Mouse (Mus musculus) heart, embryonic 14.5 days (tissue): ENCODE data around the gene Pbx1. TPM values are rescaled to one million over a fixed set of nuclear protein-coding genes. Genes with fewer than 3 reads are reported as not detected.

Source experiments
- ATAC-seq: fragments of 200-750 bp; cut with Nextera tagmentation; 2 replicates; pipeline ENCODE4 v1.8.0; 2017; ENCODE audit warnings: low read depth, moderate TSS enrichment; ENCODE audit not compliant: insufficient number of reproducible peaks, insufficient read depth, low FRiP score
- H3K27ac ChIP-seq, 2 experiments: fragments of 200-500 bp in 1 of 2; fragments of 300-500 bp in 1 of 2; sonication (generic) in 1 of 2; replicated peaks in 1 of 2; 2 replicates each; pipeline ENCODE4 v1.5.1; 2012 to 2014; ENCODE audit warnings: low read depth in 2 of 2, low read length in 2 of 2, control low read depth in 1 of 2, mild to moderate bottlenecking in 1 of 2, mixed read lengths in 1 of 2; ENCODE audit not compliant: control insufficient read depth in 1 of 2, insufficient read depth in 1 of 2
- H3K27me3 ChIP-seq: fragments of 300-500 bp; sonication (generic); 2 replicates; pipeline ENCODE4 v1.6.1; 2014; ENCODE audit warnings: mild to moderate bottlenecking, low read length, control low read depth; ENCODE audit not compliant: control insufficient read depth, insufficient read depth
- H3K36me3 ChIP-seq: fragments of 300-500 bp; sonication (generic); 2 replicates; pipeline ENCODE4 v1.6.1; 2014; ENCODE audit warnings: mild to moderate bottlenecking, control low read depth, low read length, mixed read lengths; ENCODE audit not compliant: control insufficient read depth, insufficient read depth
- H3K4me1 ChIP-seq, 2 experiments: fragments of 200-500 bp in 1 of 2; fragments of 300-500 bp in 1 of 2; sonication (generic) in 1 of 2; 2 replicates each; pipeline ENCODE4 v1.6.1; 2012 to 2014; ENCODE audit warnings: low read length in 2 of 2, control low read depth in 1 of 2, mixed read lengths in 1 of 2; ENCODE audit not compliant: control insufficient read depth in 2 of 2, insufficient read depth in 2 of 2
- H3K4me2 ChIP-seq: fragments of 300-500 bp; sonication (generic); 2 replicates; pipeline ENCODE4 v1.6.1; 2014; ENCODE audit warnings: mild to moderate bottlenecking, low read length
- H3K4me3 ChIP-seq, 2 experiments: fragments of 200-500 bp in 1 of 2; fragments of 300-500 bp in 1 of 2; sonication (generic) in 1 of 2; 2 replicates each; pipeline ENCODE4 v1.5.1; 2012 to 2014; ENCODE audit warnings: low read length in 2 of 2, mild to moderate bottlenecking in 2 of 2, control low read depth in 1 of 2, low read depth in 1 of 2, moderate library complexity in 1 of 2; ENCODE audit not compliant: control insufficient read depth in 1 of 2, insufficient read depth in 1 of 2
- H3K9ac ChIP-seq: fragments of 300-500 bp; sonication (generic); 2 replicates; pipeline ENCODE4 v1.6.1; 2014; ENCODE audit warnings: mild to moderate bottlenecking, low read length
- H3K9me3 ChIP-seq: fragments of 300-500 bp; sonication (generic); 2 replicates; pipeline ENCODE4 v1.6.1; 2016; ENCODE audit warnings: low read length, control low read depth; ENCODE audit not compliant: control insufficient read depth
- WGBS: fragments of 180-500 bp; shearing (Covaris S2); extraction: QIAGEN DNeasy Blood & Tissue Kit; methylation state at CpG from one replicate; pipeline ENCODE4 v1.1.7; 2014; 5-methylcytosine and 5-hydroxymethylcytosine counted together
- polyA plus RNA-seq: library from polyadenylated mRNA; unstranded; fragments of >200 nt; fragmentation: Nextera tagmentation; extraction: Ambion mirVana; gene quantifications from 2 replicates; pipeline ENCODE4 v1.2.1, GENCODE M21; 2014

Pbx1 gene
- polyA plus RNA-seq, 1 experiment from 2014 or later: 30.7 TPM

GRCm38 (mm10) chr1:168200570-168201156, 231.4 kb downstream of the Pbx1 start:
- H3K9ac ChIP-seq: no peak overlapping the region
- H3K36me3 ChIP-seq: peaks cover 37% of the 10 kb centered on the region
- WGBS: 95% methylated on average over 13 of the region's 13 CpGs
- H3K4me2 ChIP-seq: no peak overlapping the region
- no peak overlapping the region for H3K27ac ChIP-seq
- no peaks in the 10 kb centered on the region for H3K27me3 ChIP-seq
- ATAC-seq: no peak
- no peak overlapping the region for H3K4me3 ChIP-seq
- H3K4me1 ChIP-seq: peaks cover 5 to 16% of the 10 kb centered on the region in 2 experiments; a peak in 3 of 4 replicates
- H3K9me3 ChIP-seq: no peaks in the 10 kb centered on the region

GRCm38 (mm10) chr1:168198276-168198675, 233.8 kb downstream of the Pbx1 start:
- H3K27me3 ChIP-seq: no peaks in the 10 kb centered on the region
- H3K9me3 ChIP-seq: no peaks in the 10 kb centered on the region
- H3K4me2 ChIP-seq: no peak overlapping the region
- no peak for ATAC-seq
- H3K4me1 ChIP-seq: peaks cover 5 to 16% of the 10 kb centered on the region in 2 experiments; a peak in 3 of 4 replicates
- H3K4me3 ChIP-seq: no peak overlapping the region
- H3K9ac ChIP-seq: no peak overlapping the region
- 69% methylated on average over 5 of the region's 5 CpGs for WGBS
- peaks cover 55% of the 10 kb centered on the region for H3K36me3 ChIP-seq
- no peak overlapping the region for H3K27ac ChIP-seq

GRCm38 (mm10) chr1:168197908-168198258, 234.2 kb downstream of the Pbx1 start:
- Histone ChIP-seq H3K9ac (no peak overlapping the region), H3K27ac (0 out of 4 replicates have a peak overlapping the region, but pooled peaks of 1 of the 2 experiments have one; percentile 12), H3K27me3 (no peaks in the 10 kb centered on the region), H3K4me1 (peaks cover 5 to 16% of the 10 kb centered on the region in 2 experiments; a peak in 3 of 4 replicates), H3K36me3 (peaks cover 55% of the 10 kb centered on the region), H3K4me2 (no peak overlapping the region), H3K9me3 (no peaks in the 10 kb centered on the region), H3K4me3 (no peak overlapping the region)
- no peak for ATAC-seq
- WGBS: 66% methylated on average over 3 of the region's 3 CpGs

GRCm38 (mm10) chr1:168197195-168197907, 234.7 kb downstream of the Pbx1 start:
- H3K36me3 ChIP-seq: peaks cover 51% of the 10 kb centered on the region
- peaks cover 5 to 16% of the 10 kb centered on the region in 2 experiments; a peak in 3 of 4 replicates for H3K4me1 ChIP-seq
- 0 out of 4 replicates have a peak overlapping the region, but pooled peaks of 1 of the 2 experiments have one; percentile 12 for H3K27ac ChIP-seq
- H3K9ac ChIP-seq: no peak overlapping the region
- no peak overlapping the region for H3K4me2 ChIP-seq
- 71% methylated on average over 6 of the region's 6 CpGs for WGBS
- no peak for ATAC-seq
- no peak overlapping the region for H3K4me3 ChIP-seq
- H3K27me3 ChIP-seq: no peaks in the 10 kb centered on the region
- no peaks in the 10 kb centered on the region for H3K9me3 ChIP-seq

- H3K9ac ChIP-seq: no peak overlapping the region
- H3K4me2 ChIP-seq: no peak overlapping the region
- H3K27me3 ChIP-seq: no peaks in the 10 kb centered on the region
- peaks cover 47% of the 10 kb centered on the region for H3K36me3 ChIP-seq
- no peak overlapping the region for H3K4me3 ChIP-seq
- ATAC-seq: no peak
- 91% methylated on average over 7 of the region's 7 CpGs for WGBS
- peaks cover 5 to 13% of the 10 kb centered on the region in 2 experiments; a peak in 3 of 4 replicates for H3K4me1 ChIP-seq
- H3K27ac ChIP-seq: no peak overlapping the region
- H3K9me3 ChIP-seq: no peaks in the 10 kb centered on the region
These were observed 238.7 kb downstream of the Pbx1 start for GRCm38 (mm10) chr1:168193364-168193763.

- 93% methylated on average over 8 of the region's 8 CpGs for WGBS
- no peak for ATAC-seq
- no peak overlapping the region for H3K27ac ChIP-seq
These were observed 249.3 kb downstream of the Pbx1 start for GRCm38 (mm10) chr1:168182816-168183215.

GRCm38 (mm10) chr1:168180622-168181441, 251.2 kb downstream of the Pbx1 start:
- H3K27me3 ChIP-seq: no peaks in the 10 kb centered on the region
- H3K4me3 ChIP-seq: no peak overlapping the region
- peaks cover 54% of the 10 kb centered on the region for H3K36me3 ChIP-seq
- H3K27ac ChIP-seq: peak overlapping the region; percentile 61 to 68
- 28% methylated on average over 9 of the region's 9 CpGs for WGBS
- no peak overlapping the region for H3K4me2 ChIP-seq
- peak; percentile 87 for ATAC-seq
- peaks cover 12 to 37% of the 10 kb centered on the region in 2 experiments for H3K4me1 ChIP-seq
- no peak overlapping the region for H3K9ac ChIP-seq
- H3K9me3 ChIP-seq: no peaks in the 10 kb centered on the region

More at GRCm38 (mm10) chr1:168182816-168183215, 249.3 kb downstream of the Pbx1 start:
- H3K9ac ChIP-seq: no peak overlapping the region
- H3K27me3 ChIP-seq: no peaks in the 10 kb centered on the region
- no peaks in the 10 kb centered on the region for H3K9me3 ChIP-seq
- H3K4me1 ChIP-seq: peaks cover 12 to 43% of the 10 kb centered on the region in 2 experiments
- peaks cover 44% of the 10 kb centered on the region for H3K36me3 ChIP-seq
- H3K4me2 ChIP-seq: no peak overlapping the region
- no peak overlapping the region for H3K4me3 ChIP-seq
